Mouse (Mus musculus): ENCODE measurements around the gene Hnrnpa3.
"Not testable (repeated sequence)": the region's sequence is repeated elsewhere in the genome, so short reads cannot be mapped to it uniquely, and the experiment has no call there.

DNA sequence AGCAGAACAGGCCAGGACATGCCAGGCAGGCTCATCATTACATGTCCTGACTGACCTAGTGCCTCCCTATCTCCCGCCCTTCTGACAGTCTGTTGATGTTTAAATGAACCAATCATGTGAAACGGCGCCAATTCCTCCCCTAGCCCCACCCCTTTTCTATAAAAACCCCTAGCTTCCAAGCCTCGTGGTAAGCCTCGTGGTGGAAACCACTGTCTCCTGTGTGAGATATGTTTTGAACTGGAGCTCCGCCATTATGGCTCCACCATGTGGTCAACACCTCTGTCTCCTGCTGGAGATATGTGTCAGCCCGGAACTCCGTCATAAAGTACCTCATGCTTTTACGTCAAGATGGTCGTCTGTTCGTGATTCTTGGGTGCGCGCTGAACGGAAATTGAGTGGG is 24.6 kb upstream of the Hnrnpa3 start:
- TF ChIP-seq SMC3 (IDR thresholded peaks at IDR 0.05; ENCODE audit: low read depth, low read length); CTCF (IDR thresholded peaks at IDR 0.05 in 2 of 3, conservative IDR thresholded peaks at IDR 0.05 in 1 of 3; ENCODE audit: control insufficient read depth in 1 of 3, insufficient read depth in 1 of 3, low read depth in 2 of 3, low read length in 3 of 3, poor library complexity in 1 of 3, severe bottlenecking in 1 of 3); POLR2AphosphoS2 (IDR thresholded peaks at IDR 0.05; ENCODE audit: low read length); EP300 (IDR thresholded peaks at IDR 0.05; ENCODE audit: low read depth in 1 of 2, low read length in 2 of 2); POLR2AphosphoS5 (IDR thresholded peaks at IDR 0.05; ENCODE audit: borderline replicate concordance, low read depth, low read length); NRF1 (IDR thresholded peaks at IDR 0.05; ENCODE audit: insufficient read depth, low read depth, low read length, poor library complexity, severe bottlenecking): not testable (repeated sequence)
